Mouse (Mus musculus) kidney, adult 2 months (tissue): ENCODE data around the gene Rbm15b. TPM values are rescaled to one million over a fixed set of nuclear protein-coding genes. Genes with fewer than 3 reads are reported as not detected.

ENCODE experiments used
- DNase-seq: peaks from one replicate; pipeline ENCODE4 v3.0.0; 2021
- H3K27ac ChIP-seq: fragments of 200-500 bp; 2 replicates; pipeline ENCODE4 v1.5.1; 2012; ENCODE audit warnings: low read depth, low read length, control low read depth, inconsistent platforms; ENCODE audit not compliant: insufficient read depth
- H3K27me3 ChIP-seq: fragments of 200-500 bp; replicated peaks from 2 replicates; pipeline ENCODE4 v1.6.1; 2012; ENCODE audit warnings: mild to moderate bottlenecking, moderate library complexity, low read length, inconsistent platforms; ENCODE audit not compliant: control insufficient read depth, insufficient read depth
- H3K36me3 ChIP-seq: fragments of 200-500 bp; 2 replicates; pipeline ENCODE4 v1.6.1; 2012; ENCODE audit warnings: mild to moderate bottlenecking, moderate library complexity, low read length, inconsistent platforms; ENCODE audit not compliant: control insufficient read depth, insufficient read depth
- H3K4me1 ChIP-seq: fragments of 200-500 bp; 2 replicates; pipeline ENCODE4 v1.6.1; 2011; ENCODE audit warnings: low read length; ENCODE audit not compliant: control insufficient read depth, insufficient read depth
- H3K4me3 ChIP-seq: fragments of 200-500 bp; 2 replicates; pipeline ENCODE4 v1.5.1; 2011; ENCODE audit warnings: mild to moderate bottlenecking, low read depth, low read length, control low read depth; ENCODE audit not compliant: insufficient read depth
- CTCF ChIP-seq: fragments of 200-500 bp; conservative IDR thresholded peaks from 2 replicates; pipeline ENCODE4 v1.5.1; 2011; ENCODE audit warnings: low read depth, mild to moderate bottlenecking, control low read depth, low read length, moderate library complexity, mixed read lengths; ENCODE audit not compliant: insufficient read depth, insufficient read length
- POLR2A ChIP-seq: fragments of 200-500 bp; IDR thresholded peaks from one replicate; pipeline ENCODE4 v1.6.1; 2011; ENCODE audit warnings: low read depth, low read length, control low read depth
- WGBS: fragments of 180-500 bp; shearing (Covaris S2); methylation state at CpG from one replicate; pipeline ENCODE4 v1.1.7; 2018; 5-methylcytosine and 5-hydroxymethylcytosine counted together
- polyA plus RNA-seq: library from polyadenylated mRNA; depleted of rRNA; stranded (reverse); fragments of >200 nt; gene quantifications from 2 replicates; pipeline ENCODE4 v1.2.3, GENCODE M21; 2012

The Rbm15b gene
- polyA plus RNA-seq, 1 experiment = 6.8 TPM

DNA sequence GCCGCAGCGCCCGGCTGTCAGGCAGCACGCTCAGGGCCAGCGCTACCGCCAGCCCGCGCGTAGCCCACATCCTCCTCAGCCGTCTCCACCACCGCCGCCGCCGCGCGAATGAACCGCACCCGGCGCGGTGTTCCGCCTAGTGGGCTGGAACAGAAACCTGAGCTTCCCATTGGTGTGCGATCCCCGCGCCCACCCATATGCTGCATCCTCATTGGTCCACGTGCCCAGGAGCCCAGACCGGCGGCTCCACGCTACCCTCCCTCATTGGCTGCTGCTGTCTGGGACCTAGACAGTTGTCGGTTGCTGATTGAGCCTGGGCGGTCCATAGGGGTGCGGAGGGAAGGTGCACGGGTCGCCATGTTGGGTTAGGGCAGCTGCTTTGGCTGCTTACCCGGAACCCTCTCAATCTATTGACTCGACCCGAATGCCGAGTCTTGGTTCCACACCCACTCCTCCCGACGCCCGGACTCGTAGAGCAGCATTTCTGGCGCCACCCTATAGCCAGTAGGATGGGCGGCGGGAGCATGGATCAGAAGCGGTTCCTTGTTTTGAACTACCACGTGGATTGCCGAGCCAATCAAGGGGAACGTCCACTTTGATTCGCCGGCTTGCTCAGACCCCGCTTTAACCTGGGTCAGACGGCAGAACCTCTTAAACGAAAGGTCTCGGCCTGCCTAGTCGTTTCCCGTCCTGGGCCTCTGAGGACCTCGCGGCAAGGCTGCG lies 4.8 kb upstream of the Rbm15b start, which contains the start of gene Manf:
Gene Manf, minus strand, starts transcription at position 151 of the 723 bp plus-strand sequence.
- peak; percentile 99 for DNase-seq
- Histone ChIP-seq H3K27ac (peak within 1 kb of the TSS; percentile 61), H3K4me1 (0 out of 2 replicates have a peak, but pooled peaks cover 2% of the 10 kb centered on the region), H3K27me3 (no peaks in the 10 kb centered on the region), H3K36me3 (peaks cover 2% of the 10 kb centered on the region; the same call in 1 of the 2 replicates), H3K4me3 (peak within 1 kb of the TSS; percentile 71)
- under 1% methylated on average over 59 of the region's 59 CpGs for WGBS
- TF ChIP-seq POLR2A = peak; percentile 90
- TF ChIP-seq CTCF = no peak

DNA sequence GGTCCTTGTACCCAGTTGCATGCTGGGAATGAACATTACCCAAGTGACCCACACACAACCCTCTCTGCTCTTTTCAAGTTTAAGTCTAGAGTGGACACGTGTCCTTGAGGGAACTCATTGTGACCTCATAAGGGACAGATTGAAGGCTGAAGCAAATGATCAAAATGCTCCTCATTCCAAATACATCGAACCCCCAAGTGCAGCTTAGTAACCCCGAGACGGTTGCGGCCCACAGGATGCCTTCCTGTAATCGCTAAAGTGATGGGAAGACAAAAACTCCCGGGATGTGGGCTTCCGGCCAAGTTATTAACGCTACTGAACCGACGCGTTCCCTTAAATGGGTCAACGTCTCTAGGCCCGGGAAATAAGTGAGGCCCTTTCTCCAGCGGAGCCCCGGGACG lies 4.1 kb upstream of the Rbm15b start:
- H3K4me3 ChIP-seq = peak overlapping the region; percentile 71
- TF ChIP-seq POLR2A (no peak), CTCF (no peak)
- WGBS = under 1% methylated on average over 17 of the region's 17 CpGs
- DNase-seq = peak; percentile 18
- H3K36me3 ChIP-seq = peaks cover 2% of the 10 kb centered on the region; the same call in 1 of the 2 replicates
- no peaks in the 10 kb centered on the region for H3K27me3 ChIP-seq
- 0 out of 2 replicates have a peak, but pooled peaks cover 2% of the 10 kb centered on the region for H3K4me1 ChIP-seq
- H3K27ac ChIP-seq = peak overlapping the region; percentile 57

DNA sequence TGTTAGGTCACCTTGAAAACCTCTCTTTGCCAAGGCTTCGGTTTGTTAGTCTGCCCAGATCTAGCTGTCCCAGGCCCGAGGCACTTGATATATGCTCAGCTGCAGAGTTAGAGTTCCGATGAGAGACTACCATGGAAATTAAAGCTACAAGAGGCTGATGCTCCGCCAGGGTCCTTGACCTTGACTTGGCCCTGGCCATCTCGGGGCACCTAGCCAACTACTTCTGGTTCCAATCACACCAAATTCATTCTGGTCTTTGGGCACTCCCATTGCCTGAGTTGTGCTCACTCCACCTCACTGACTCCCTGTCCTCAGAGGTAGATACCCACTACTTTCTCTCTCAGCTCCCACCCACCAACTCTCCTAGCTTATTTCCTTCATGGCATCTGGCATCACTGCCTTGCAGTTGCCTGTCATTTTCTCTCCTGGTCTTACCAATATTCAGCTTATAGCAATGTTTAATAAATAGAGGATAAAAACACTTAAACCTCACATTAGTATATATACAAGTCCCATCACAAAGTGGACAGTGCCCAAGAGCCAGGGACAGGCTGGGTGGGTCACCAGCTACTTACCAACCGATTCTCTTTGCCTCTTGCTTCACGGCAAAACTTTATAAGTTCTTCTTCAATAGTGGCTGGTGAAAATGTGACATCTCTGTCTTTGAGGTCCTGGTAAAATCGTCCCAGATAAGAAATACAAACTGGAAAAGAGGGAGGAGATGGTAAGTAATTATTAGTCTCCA lies 3.4 kb upstream of the Rbm15b start:
- no peak overlapping the region; the same call in 1 of the 2 replicates for H3K4me3 ChIP-seq
- 0 out of 2 replicates have a peak, but pooled peaks cover 4% of the 10 kb centered on the region for H3K4me1 ChIP-seq
- TF ChIP-seq CTCF = no peak
- TF ChIP-seq POLR2A = no peak
- peaks cover 2% of the 10 kb centered on the region; the same call in 1 of the 2 replicates for H3K36me3 ChIP-seq
- H3K27me3 ChIP-seq = no peaks in the 10 kb centered on the region
- DNase-seq = peak; percentile 61
- H3K27ac ChIP-seq = no peak overlapping the region
- WGBS = 39% methylated on average over 8 of the region's 8 CpGs

DNA sequence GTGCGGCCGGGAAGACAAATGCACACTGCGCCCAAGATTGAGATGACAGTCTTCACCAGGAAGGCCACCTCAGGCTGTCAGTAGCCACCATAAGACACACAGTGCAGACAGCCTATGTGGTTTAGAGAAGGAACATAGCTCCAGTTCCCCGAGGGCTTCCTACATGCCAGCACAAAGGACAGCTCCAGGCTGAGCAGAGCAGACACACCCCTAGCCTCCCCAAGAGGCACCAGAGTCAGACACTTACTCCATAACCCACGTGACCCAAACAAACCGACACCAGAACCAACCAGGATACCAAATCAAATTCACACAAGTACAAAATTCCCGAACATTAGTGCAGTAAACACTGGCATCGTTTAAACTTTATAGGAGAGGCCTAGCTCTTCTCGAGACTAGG lies 2.1 kb upstream of the Rbm15b start:
- H3K36me3 ChIP-seq = peaks cover 2% of the 10 kb centered on the region; the same call in 1 of the 2 replicates
- no peak for TF ChIP-seq CTCF
- no peak for TF ChIP-seq POLR2A
- no peak for DNase-seq
- H3K27ac ChIP-seq = no peak overlapping the region
- H3K4me3 ChIP-seq = no peak overlapping the region
- WGBS = 81% methylated on average over 9 of the region's 9 CpGs
- no peaks in the 10 kb centered on the region for H3K27me3 ChIP-seq
- H3K4me1 ChIP-seq = 0 out of 2 replicates have a peak, but pooled peaks cover 8% of the 10 kb centered on the region

DNA sequence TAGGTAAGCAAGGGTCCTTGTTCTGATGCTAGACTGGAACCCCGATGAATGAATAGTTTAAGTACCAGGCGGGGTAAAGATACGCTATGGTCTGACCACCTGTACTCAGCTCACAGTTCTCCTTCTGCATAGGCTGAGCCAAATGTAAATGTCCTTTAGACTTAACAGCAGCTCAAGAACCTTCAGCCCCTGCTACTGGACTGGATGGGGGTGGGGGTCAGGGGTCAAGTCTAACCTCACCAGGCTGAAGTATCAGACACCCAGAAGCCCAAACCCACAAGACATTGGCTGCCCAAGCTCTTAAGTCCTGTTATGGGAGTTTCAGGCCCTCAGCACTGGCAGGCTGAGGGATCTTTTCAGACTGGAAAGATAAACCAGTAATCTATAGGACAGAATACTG lies 1.1 kb upstream of the Rbm15b start:
- H3K4me3 ChIP-seq = no peak overlapping the region
- no peak for DNase-seq
- WGBS = over 99% methylated on average over 3 of the region's 3 CpGs
- H3K27me3 ChIP-seq = no peaks in the 10 kb centered on the region
- H3K27ac ChIP-seq = no peak overlapping the region
- TF ChIP-seq CTCF = no peak
- no peak for TF ChIP-seq POLR2A
- peaks cover 2% of the 10 kb centered on the region; the same call in 1 of the 2 replicates for H3K36me3 ChIP-seq
- H3K4me1 ChIP-seq = 0 out of 2 replicates have a peak, but pooled peaks cover 8% of the 10 kb centered on the region

DNA sequence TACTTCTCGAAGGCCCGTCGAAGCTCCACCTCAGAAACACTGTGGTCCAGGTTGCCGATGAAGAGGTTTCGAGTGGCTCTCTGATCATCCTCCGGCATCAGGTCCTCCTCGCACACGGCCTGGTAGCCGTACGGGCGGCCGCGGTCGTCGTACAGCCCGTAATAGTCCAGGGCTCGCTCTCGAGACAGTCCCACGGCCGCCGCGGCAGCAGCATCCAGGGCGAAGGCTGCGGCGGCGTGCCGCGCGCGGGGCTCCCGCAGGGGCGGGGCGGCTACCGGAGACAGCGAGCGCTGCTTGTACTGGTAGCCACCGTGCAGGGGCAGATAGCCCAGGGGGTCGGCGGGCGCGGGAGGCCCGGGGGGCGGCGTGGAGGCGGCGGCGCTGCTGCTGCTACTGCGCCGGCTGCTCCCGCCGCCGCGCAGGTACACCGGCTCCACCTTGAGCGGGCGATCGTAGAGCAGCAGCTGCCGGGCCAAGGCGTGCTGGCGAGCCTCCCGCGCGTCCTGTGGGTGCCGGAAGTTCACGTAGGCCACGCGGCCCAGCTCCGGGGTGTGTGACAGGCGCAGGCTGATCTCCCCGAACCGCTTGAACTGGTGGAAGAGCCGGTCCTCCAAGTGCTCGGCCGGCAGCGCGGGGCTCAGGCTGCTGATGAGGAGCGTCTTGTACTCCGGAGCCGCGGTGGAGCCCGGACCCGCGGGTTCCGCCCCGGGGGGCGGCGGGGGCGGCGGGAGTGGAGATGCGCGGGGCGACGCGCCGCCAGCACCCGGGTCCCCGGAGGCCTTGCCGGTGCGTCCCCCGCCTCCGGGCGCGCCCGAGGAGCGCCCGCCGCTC lies 1.1 kb downstream of the Rbm15b start:
- DNase-seq = peak; percentile 53
- H3K4me1 ChIP-seq = 0 out of 2 replicates have a peak, but pooled peaks cover 8% of the 10 kb centered on the region
- H3K36me3 ChIP-seq = peaks cover 2% of the 10 kb centered on the region; the same call in 1 of the 2 replicates
- no peak for TF ChIP-seq POLR2A
- no peak for TF ChIP-seq CTCF
- H3K27me3 ChIP-seq = no peaks in the 10 kb centered on the region
- WGBS = 2% methylated on average over 105 of the region's 107 CpGs
- H3K4me3 ChIP-seq = peak overlapping the region; percentile 91
- H3K27ac ChIP-seq = peak overlapping the region; percentile 69; the same call in 1 of the 2 replicates
